Mouse (Mus musculus) embryonic fibroblast, embryonic 13.5 days (primary cell): ENCODE data around the gene Gm5127.

Experiments used
- CTCF ChIP-seq: IDR thresholded peaks from 2 replicates; pipeline ENCODE4 v1.5.1; 2011; ENCODE audit warnings: mild to moderate bottlenecking, control low read depth, low read length, moderate library complexity, borderline replicate concordance; ENCODE audit not compliant: insufficient read depth
- POLR2A ChIP-seq: IDR thresholded peaks from 2 replicates; pipeline ENCODE4 v1.6.1; 2011; ENCODE audit warnings: low read depth, mild to moderate bottlenecking, control low read depth, low read length, moderate library complexity

- TF ChIP-seq CTCF: no peak
- no peak for TF ChIP-seq POLR2A
Measured at GRCm38 (mm10) chrX:106622512-106622911, 39.5 kb downstream of the Gm5127 start.
